Mouse (Mus musculus) testis, postnatal 10 days (tissue): Measurements from ENCODE around the gene Dennd6b.
A peak's percentile ranks its signal among the peaks of the same experiment; 100 is the strongest.

Experiments
- DNase-seq: peaks from one replicate; pipeline ENCODE4 v3.0.0; 2021; ENCODE audit warnings: low spot score

The Dennd6b gene

DNA sequence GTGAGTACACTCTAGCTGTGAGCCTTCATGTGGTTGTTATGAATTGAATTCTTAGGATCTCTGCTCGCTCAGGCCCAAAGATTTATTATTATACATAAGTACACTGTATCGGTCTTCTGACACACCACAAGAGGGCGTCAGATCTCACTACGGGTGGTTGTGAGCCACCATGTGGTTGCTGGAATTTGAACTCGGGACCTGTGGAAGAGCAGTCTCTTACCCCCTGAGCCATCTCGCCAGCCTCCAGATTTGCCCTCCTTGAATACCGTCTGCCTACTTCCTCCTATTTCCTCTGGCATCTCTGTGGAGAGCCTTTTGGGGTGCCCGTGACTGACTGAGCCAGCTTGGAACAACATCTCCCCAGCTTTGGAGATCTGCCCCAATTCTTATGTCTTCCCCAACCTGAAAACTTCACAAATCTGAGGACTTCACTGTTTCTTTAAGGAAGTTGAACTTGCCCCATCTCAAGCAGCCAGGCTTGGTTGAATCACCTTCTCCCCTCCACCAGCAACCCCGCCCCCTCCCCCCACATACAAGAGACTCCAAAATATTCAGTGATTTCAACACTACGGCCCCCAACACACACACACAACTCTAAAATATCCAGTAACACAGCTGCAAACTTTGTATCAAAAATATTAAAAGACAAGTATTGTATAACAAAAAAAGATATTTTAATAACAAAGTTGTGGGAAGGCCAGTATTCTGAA is 14.6 kb downstream of the Dennd6b start:
- peak; percentile 49 for DNase-seq

DNA sequence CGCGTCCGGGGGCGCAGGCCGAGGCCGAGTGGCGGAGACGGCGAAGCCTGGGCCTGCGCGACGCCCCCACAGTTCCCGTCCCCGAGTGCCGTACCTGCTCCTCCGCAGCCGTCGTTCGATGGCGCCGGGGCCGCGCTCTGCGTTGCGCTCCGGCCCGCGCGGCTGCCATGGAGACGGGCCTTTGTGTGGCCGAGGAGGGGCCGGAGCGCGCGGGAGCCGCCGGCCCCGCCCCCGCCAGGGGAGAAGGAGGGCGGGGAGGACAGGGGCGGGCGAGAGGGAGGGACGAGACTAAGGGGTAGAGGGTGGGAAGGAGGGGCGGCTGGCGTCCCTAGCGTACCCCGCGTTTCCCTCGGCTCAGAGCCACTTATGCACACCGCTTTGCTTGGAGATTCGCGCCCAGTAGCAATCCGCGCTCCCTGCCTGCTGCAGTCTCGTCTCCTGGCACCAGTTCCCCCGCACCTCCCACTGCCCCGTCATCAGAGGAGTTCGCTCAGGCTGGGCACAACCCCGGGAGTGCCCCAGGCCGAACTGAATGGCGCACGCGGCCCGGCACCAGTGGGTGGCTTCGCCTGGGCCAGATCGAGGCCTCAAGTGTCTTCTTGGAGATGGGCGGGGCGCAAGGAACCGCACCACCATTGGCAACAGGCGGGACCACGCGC is 15.6 kb downstream of the Dennd6b start, which contains the start of gene Plxnb2:
Gene Plxnb2 (minus strand): TSS at position 218 of the 659 bp plus-strand sequence.
- DNase-seq = peak; percentile 87

DNA sequence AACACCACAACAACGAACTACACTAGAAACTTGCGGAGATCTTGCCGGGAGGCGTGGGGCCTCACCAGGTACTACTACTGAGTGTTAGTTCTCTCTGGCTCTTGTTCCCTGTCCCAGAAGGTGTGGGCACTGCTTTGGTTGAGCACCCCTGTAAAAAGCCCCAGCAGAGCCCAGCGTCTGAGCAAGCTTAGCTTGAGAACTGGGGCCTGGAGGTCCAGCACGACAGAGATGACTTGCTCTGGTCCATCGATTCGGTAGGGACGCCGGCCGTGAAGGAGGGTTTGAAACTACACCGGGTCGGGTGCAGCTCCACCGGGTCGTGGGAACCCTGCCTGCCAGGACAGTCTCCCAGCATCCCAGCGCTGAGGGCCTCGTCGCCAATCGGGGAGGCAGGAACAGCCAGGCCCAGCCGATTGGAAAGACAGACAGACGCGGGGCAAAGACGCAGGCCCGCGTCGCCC is 16.2 kb downstream of the Dennd6b start:
- DNase-seq = peak; percentile 65

DNA sequence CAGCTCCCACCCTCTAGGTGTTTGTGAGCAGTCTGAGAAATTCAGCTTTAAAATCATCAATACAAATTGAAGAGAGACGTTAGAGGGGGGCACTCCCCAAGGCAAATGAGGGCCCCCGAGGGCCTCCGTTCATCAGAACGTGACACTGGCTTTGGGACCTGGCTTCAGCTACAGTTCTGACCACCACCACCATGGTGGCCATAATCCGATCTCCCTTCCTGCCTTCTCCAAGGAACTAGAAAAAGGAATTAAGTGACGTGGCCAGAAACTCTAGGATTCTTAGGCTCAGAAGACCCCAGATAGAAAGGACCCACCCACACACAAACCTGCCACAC is 16.7 kb downstream of the Dennd6b start:
- no peak for DNase-seq

DNA sequence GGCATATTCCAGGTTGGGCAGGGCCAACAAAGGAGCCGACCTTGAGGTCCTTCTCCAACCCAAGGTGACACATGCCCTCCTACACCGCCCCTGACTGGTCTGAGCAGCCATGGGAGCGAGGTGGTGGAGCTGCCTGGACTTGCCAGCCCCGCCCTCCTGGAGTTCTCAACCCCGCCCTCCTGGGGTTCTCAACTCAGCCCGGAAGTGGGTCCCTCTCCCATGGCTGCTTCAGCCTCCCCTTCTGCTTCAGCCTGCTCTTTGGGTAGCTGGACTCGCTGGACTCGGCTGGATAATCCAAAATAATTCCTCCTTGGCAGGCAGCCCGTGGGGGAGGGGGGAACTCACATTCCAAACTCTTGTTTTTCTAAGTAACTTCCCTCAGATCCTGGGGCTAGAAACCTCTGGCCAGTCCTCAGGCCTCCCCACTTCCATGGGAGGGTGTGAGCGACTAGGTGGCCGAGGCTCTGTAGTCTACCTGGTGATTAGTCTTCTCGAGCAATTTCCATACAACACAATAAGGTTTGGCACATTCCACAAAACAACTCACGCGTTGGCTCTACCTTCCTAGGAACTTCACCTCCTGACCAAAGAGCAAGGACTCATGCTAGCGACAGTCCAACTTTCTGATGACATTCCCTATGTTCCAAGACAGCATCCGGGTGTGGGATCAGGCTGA is 17.2 kb downstream of the Dennd6b start:
- peak; percentile 87 for DNase-seq

DNA sequence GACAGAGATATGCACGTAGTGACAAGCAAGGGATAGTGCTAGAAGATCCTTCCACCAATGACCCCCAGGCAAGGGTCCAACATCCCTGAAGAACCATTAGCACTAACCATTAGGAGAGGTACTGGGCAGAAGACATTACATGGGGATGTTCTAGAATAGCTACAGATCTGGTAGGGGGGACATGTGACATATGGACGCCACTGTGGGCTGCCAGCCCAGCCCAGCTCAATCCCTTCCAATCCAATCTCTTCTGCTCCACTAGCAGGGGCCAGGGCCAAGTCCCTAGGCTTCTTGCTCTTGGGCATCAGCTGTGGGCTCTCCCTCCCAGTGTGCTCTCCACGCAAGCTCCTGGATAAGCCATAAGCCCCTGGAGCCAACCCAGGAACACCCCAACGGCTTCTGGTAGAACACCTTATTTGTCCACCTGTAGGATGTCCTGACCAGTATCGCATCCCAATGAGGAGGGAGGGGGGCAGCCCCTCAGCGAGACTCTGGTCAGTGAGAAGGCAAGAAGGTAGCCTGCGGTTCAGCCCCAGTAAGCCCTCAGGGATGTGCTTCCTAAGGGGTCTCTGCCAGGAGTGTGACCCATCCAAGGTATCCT is 17.9 kb downstream of the Dennd6b start:
- DNase-seq = peak; percentile 45

DNA sequence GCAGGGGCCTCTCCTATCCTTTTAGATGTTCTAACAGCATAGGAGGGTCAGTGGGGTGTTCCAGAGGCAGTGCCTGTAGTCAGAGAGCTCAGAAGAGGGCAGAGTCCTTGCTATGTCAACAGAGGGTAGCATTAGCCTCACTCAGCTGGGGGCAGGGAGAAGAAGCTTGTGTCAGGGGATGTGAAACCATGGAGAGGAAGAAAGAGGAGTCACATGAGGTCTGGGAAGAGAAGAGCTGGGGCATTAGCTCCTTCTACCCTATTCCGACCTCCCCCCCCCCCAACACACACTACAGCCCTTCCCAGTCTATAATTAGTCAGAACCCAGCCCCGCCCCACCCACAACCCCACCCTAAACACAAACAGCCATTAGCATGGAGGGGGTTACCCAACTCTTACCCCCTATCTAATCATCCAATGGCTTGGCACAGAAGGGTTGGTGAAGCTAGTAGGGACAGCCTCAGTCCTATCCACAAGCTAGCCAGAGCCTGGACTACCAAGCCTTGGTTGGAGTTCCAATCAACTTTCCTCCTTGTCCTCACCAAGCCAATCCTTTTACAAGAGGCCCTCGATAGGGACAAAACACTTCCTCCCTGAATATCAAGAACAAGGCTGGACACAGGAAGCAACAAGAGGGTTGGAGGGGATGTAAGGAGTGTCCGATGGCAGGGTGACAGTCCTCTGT is 18.6 kb downstream of the Dennd6b start:
- DNase-seq = no peak

DNA sequence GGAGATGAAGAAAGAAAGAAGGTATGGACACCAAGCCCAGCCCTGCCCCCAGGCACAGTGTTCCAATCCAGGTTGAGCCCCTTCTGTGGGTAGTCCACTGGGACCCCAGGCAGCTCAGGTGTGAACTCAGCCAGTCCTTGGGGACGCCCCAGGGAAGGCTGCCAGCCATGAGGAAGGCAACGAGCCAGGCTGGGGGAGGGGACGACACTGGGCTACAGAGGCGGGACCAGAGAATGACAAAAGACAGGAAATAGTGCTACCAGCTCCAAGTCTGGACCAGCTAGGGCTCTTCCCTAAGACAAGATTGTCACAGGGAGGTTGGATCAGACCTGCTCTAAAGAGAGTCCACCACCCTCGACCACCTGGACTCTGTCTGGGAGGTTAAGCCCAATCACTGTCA is 19.2 kb downstream of the Dennd6b start:
- peak; percentile 84 for DNase-seq

DNA sequence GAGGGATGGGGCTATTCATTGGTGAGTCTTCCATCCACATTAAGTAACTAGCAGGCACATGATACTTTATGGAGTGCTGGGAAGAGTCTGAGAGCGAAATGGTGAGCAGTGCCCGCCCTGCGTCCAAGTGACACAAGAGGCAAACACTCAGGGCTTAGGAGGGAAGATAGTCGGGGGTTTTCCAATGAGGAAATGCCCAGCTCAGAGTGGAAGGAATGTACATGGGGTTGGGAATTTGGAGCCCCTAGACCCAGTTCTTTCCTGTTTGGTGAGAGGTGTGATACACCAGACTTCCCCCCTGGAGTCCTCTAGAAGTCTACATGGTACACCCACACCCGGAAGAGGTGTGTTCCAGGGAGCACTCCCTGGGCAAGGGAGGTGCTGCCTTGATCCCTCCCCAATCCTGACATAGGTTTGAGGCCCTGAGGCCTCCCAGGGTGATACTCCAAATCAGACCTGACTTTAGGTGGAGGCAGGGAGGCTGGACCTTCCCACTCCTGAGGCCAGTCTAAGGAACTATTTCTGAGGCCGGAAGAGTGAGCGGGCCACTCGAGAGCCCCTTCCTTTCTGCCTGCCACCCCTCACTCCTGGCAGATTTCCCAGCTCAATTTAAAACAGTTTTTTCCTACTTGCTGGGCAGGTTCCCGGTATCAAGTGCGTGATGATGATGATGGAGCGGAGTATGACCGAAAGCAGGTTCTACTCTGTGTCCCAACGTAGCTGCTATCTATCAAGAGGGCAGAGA is 20.7 kb downstream of the Dennd6b start:
- DNase-seq = no peak

DNA sequence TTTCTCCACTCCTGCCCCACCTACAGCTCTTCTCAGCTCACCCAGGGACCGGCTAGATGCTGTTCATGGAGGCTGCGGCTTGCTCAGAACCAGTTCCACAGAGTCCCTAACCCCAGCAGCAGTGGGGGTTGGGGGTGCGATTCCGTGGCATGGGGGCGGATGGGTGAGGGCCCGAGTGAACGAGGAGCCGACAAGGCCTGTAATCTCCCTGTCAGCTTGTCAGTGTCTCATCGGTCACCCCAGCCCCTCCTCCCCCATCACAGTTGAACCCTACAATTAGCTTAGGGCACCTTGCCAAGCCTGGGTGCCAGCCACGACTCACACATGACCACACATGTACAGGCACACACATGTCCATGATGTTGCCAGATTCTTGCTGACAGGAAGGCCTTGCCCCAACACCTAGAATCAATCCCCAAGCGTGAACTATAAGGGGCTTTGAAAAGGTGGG is 21.4 kb downstream of the Dennd6b start:
- DNase-seq = peak; percentile 49

DNA sequence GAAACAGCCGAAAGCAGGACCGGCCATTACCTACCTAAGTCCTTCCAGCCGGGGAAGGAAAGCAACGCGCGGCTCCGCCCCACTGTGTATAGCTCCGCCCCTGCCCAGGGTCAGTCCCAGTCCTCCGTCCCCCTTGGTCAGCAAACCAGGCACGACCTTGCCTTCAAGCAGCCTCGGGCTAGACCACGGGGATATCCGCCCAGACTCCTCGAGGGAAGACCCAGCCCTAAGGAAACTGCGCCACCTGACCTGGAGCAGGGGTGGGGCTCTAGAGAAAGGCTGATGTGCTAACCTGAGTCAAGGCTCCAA is 22.4 kb downstream of the Dennd6b start:
- peak; percentile 79 for DNase-seq

DNA sequence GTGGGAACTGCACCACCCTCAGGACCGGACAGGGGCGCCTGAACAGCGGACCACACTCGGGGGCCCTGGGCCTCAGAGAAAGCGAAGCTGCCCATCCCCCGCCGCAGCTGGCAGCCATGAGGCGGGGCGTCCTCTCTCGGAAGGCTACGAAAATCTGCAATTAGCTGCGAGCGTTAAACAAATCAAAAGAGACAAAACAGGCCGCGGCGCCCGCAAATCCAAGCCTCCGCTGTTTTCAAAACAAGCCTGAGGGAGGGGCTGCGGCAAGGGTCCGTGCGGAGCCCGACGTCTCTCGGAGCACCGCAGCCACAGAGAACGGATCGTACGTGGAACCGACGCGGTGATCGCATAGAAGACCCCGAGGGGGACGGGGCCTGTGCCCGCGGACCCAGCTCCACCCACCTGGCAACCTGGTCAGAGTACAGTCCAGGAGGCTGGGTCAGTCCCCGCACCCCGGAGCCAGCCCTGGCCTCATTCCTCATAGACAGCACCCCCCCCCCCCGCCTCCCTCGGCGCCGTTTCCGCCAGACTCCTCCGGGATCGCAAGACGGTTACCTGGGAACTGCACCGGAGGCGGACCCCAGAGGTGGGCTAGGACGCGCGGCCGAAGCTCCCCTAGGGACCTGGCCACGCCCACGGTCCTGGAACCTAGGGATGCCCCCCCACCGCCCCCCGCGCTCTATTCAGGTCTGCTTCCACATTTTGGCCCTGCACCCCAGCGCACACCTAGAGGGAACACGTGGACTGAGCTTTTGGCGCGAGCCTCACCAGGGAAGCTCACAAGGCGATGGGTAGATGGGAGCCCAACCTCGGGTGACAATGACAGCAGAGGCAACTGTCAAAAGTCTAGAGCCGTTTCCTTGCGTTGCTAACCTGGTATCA is 23.0 kb downstream of the Dennd6b start:
- peak; percentile 73 for DNase-seq

DNA sequence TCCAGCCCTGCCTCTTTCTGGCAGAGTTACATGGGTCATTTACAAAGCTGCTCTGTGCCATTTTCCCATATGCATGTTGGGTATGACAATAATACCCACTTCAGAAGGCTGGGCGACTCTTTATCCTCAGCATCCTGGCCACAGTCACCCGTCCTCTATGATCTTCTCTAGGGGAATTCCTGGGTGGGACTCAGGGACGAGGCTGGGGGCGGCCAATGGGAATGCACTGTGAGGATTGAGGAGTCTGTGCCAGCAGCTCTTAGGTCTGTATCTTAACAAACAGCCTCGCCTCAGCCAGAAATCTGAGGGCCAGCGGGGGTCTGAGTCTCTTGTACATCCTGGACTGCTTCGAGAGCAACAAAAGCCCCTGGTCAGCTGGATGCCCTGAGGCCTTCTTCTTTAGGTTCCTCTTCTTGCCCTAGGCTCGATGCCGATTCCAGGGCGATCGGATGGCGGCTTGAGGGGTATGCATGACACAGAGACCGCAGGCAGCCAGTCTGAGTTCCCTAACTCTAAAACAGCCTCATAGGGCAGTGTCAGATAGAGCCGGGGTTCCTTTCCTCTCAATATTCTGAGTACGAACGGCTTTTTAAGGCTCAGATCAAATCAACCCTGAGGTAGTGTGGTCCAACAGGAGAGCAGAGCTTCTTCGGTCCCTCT is 23.9 kb downstream of the Dennd6b start:
- peak; percentile 45 for DNase-seq

DNA sequence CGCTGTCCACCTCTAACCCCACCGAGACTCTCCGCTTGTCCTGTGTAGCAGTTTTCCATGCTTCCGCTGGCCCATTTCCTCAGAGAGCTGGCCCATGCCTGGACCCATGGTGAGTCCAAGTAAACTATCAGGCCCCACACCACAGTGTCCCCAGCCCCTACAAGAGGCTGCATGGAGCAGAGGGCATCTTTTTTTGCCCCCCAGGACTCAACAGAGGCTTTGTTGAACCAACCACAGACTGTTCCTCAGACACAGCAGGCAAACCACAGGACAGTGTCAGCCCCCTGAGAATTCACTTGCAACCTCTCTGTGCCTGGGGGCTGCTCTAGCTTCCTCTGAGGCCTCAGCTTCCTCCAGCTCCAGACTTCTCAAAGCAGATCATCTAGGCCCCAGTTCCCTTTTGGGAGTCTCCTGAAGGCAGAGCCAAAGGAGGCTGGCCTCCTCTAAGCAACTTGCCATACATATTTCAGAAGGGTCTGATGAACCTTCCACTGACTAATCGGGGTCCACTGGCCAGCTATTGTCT is 24.7 kb downstream of the Dennd6b start:
- no peak for DNase-seq

DNA sequence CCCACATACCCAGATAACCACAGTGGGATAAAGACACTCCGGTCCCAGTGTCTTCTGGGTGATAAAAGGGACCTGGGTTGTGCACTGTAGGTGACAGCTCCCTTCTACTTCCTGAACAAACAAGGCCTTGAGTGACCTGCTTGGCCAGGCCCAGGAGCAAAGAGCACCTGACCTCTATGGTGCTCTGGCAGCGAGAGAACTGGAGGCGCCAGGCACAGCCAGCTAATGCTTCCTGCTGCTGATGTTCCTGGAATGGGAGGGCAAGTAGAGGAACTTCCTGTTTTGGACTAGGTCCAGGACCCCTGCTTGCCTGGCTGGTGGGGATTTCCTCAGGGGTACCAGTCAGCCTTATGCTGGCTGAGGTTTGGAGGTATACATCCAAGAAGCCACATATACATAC is 26.2 kb downstream of the Dennd6b start:
- DNase-seq = peak; percentile 42

DNA sequence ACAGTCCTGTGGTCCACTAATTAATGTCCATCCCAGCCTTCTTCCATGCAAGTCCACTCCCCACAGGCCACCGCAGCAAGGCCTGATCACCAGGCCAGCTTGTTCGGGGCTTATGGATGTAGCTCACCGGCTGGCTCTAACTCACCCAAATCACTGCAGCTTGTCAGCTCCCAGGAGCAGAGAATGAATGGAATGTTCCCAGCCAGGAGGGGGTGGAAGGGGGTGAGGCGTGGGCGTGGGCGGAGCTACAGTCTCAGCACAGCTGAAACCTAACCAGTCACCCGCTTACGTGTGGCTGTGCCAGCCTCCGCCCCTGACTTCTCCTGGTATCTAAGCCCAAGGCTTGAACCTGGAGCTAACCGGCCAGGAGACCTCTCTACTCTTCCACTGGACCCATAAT is 26.9 kb downstream of the Dennd6b start:
- peak; percentile 85 for DNase-seq

DNA sequence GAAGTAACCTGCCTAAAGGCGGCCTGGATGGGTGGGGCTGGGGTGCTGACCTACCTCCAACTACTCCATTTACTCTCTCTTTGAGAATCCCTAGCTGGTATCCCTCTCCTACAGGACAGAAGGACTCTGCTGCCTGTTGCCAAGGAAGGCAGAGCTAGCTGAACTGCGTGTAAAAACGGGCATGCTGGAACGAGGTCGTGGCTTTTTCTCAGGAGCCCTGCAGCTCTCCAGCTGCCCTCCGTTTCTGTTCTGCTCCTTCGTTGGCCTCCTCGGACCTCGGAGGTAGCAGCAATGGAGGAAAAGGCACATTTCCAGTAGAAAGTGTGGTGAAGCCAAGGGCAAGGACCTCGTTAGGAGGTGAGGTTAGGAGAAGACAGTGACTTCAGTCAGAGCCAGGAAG is 27.4 kb downstream of the Dennd6b start:
- DNase-seq = peak; percentile 40

DNA sequence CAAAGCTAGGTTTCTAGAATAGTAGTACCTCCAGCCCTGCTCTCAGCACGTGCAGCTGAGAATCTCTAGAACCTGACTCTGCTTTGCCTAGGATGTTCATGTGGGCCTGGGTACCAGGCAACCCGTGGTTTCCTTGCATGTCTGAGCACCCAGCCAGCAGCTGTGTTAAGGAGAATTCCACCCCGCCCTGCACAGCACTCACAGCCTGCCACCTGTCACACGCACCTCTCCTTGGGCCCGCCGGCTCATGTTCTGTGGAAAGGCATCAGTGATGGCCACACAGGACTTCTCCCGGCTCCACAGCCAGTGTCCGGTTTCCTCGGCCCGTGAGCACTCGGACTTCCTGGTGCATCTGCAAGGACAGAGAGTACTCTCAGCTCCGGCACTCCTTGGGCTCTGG is 30.8 kb downstream of the Dennd6b start:
- DNase-seq = no peak

DNA sequence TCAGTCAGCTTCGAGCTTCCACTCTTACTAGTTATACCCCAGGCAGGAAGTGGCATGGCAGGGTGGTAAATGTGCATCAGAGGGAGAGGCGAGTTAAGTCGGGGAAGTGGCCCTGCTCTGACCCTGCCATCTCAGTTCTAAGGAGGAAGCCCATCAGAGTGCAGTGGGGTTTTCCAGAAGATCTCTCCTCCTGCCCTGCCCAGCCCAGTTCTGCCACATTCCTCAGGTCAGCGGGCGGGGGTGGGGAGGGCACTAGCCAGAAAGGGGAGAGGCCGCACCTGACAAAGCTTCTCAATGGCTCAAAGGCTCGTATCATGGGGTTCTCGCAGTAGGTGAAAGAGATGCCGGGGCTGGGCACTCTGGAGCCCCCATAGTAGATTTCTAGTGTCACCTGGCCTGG is 34.9 kb downstream of the Dennd6b start:
- no peak for DNase-seq

DNA sequence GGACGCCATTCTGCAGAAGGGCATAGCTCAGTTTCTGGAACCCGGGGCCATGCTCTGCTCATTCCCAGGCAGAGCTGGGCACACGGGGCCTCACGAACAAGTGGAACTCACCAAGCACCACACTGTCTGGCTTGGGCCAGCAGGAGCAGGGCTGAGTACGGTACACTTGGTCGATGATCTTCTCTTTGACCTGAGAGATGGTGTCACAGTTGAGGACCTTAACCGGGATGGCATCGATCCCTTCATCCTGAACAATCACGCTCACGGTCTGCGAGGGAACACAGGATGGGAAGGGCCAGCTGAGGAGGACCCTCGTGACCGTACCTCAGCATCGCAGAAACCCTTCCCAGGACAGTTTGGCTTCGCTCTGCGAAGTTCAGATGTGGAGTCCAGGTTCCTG is 37.8 kb downstream of the Dennd6b start:
- DNase-seq = no peak
